Mouse (Mus musculus) MEL (cell line): ENCODE measurements around the gene Sptbn1. TPM values are rescaled to one million over a fixed set of nuclear protein-coding genes. Genes with fewer than 3 reads are reported as not detected.

ENCODE experiments used
- DNase-seq: peaks from one replicate; pipeline ENCODE4 v3.0.0; 2011; ENCODE audit warnings: low read depth, low spot score
- H3K27ac ChIP-seq: 2 replicates; pipeline ENCODE4 v1.5.1; 2012; ENCODE audit warnings: low read depth, mild to moderate bottlenecking, control low read depth, low read length, moderate library complexity; ENCODE audit not compliant: control insufficient read depth
- H3K27me3 ChIP-seq, 2 experiments: fragments of 150-350 bp in 1 of 2; sonication (generic) in 1 of 2; 2 replicates each; pipeline ENCODE4 v1.6.1; 2012; ENCODE audit warnings: low read length in 2 of 2, mild to moderate bottlenecking in 2 of 2, improper control_type of control experiment in 1 of 2, moderate library complexity in 1 of 2; ENCODE audit not compliant: insufficient read depth in 2 of 2, control insufficient read depth in 1 of 2
- H3K36me3 ChIP-seq, 2 experiments: 2 replicates each; pipeline ENCODE4 v1.6.1; 2012 to 2014; ENCODE audit warnings: low read length in 2 of 2, improper control_type of control experiment in 1 of 2, inconsistent platforms in 1 of 2, mild to moderate bottlenecking in 1 of 2; ENCODE audit not compliant: insufficient read depth in 2 of 2, control insufficient read depth in 1 of 2
- H3K4me1 ChIP-seq, 2 experiments: fragments of 150-350 bp in 1 of 2; sonication (generic) in 1 of 2; 2 replicates each; pipeline ENCODE4 v1.6.1; 2012; ENCODE audit warnings: low read length in 2 of 2, improper control_type of control experiment in 1 of 2, mild to moderate bottlenecking in 1 of 2; ENCODE audit not compliant: insufficient read depth in 2 of 2, control insufficient read depth in 1 of 2
- H3K4me3 ChIP-seq, 2 experiments: fragments of 150-350 bp in 1 of 2; sonication (generic) in 1 of 2; 2 replicates each; pipeline ENCODE4 v1.5.1; 2012; ENCODE audit warnings: low read depth in 2 of 2, low read length in 2 of 2, mild to moderate bottlenecking in 2 of 2, moderate library complexity in 2 of 2, control low read depth in 1 of 2, improper control_type of control experiment in 1 of 2; ENCODE audit not compliant: control insufficient read depth in 1 of 2, insufficient read depth in 1 of 2
- H3K79me2 ChIP-seq: 2 replicates; pipeline ENCODE4 v1.6.1; 2012; ENCODE audit warnings: mild to moderate bottlenecking, low read length, moderate library complexity; ENCODE audit not compliant: control insufficient read depth, poor library complexity, insufficient read depth
- H3K9ac ChIP-seq: 2 replicates; pipeline ENCODE4 v1.6.1; 2012; ENCODE audit warnings: low read depth, mild to moderate bottlenecking, control low read depth, low read length, moderate library complexity; ENCODE audit not compliant: control insufficient read depth, poor library complexity, severe bottlenecking
- H3K9me3 ChIP-seq: fragments of 150-350 bp; sonication (generic); replicated peaks from 2 replicates; pipeline ENCODE4 v1.6.1; 2012; ENCODE audit warnings: mild to moderate bottlenecking, low read length, improper control_type of control experiment, moderate library complexity; ENCODE audit not compliant: insufficient read depth
- CHD2 ChIP-seq: IDR thresholded peaks from 2 replicates; pipeline ENCODE4 v1.6.1; 2011; ENCODE audit warnings: low read length, improper control_type of control experiment
- E2F4 ChIP-seq: IDR thresholded peaks from 2 replicates; pipeline ENCODE4 v1.6.1; 2011; ENCODE audit warnings: low read depth, low read length, improper control_type of control experiment, borderline replicate concordance
- GABPA ChIP-seq: IDR thresholded peaks from 2 replicates; pipeline ENCODE4 v1.6.1; 2012; ENCODE audit warnings: low read depth, mild to moderate bottlenecking, inconsistent platforms, low read length, improper control_type of control experiment, moderate library complexity
- GATA1 ChIP-seq: IDR thresholded peaks from 2 replicates; pipeline ENCODE4 v1.6.1; 2011; ENCODE audit warnings: low read depth, low read length, improper control_type of control experiment
- MAFK ChIP-seq: IDR thresholded peaks from 2 replicates; pipeline ENCODE4 v1.6.1; 2011; ENCODE audit warnings: low read depth, mild to moderate bottlenecking, low read length, improper control_type of control experiment, borderline replicate concordance
- MAZ ChIP-seq: IDR thresholded peaks from 2 replicates; pipeline ENCODE4 v1.6.1; 2012; ENCODE audit warnings: low read depth, mild to moderate bottlenecking, inconsistent platforms, low read length, improper control_type of control experiment
- MEF2A ChIP-seq: IDR thresholded peaks from 2 replicates; pipeline ENCODE4 v1.6.1; 2014; ENCODE audit warnings: low read depth, mild to moderate bottlenecking, inconsistent platforms, low read length, improper control_type of control experiment; ENCODE audit not compliant: poor library complexity, insufficient replicate concordance, severe bottlenecking; ENCODE audit errors: extremely low read depth
- MXI1 ChIP-seq: IDR thresholded peaks from 2 replicates; pipeline ENCODE4 v1.6.1; 2011; ENCODE audit warnings: mild to moderate bottlenecking, low read depth, low read length, improper control_type of control experiment
- NELFE ChIP-seq: IDR thresholded peaks from 2 replicates; pipeline ENCODE4 v1.6.1; 2011; ENCODE audit warnings: low read depth, low read length, improper control_type of control experiment
- POLR2A ChIP-seq, 2 experiments: IDR thresholded peaks; 2 replicates each; pipeline ENCODE4 v1.6.1; 2011 to 2012; ENCODE audit warnings: low read length in 2 of 2, mild to moderate bottlenecking in 2 of 2, control low read depth in 1 of 2, improper control_type of control experiment in 1 of 2, low read depth in 1 of 2, moderate library complexity in 1 of 2; ENCODE audit not compliant: control insufficient read depth in 1 of 2, insufficient read depth in 1 of 2, poor library complexity in 1 of 2
- POLR2AphosphoS2 ChIP-seq: IDR thresholded peaks from 2 replicates; pipeline ENCODE4 v1.6.1; 2011; ENCODE audit warnings: low read length, improper control_type of control experiment
- POLR2AphosphoS5 ChIP-seq: IDR thresholded peaks from 2 replicates; pipeline ENCODE4 v1.6.1; 2012; ENCODE audit warnings: low read depth, borderline replicate concordance, mild to moderate bottlenecking, inconsistent platforms, low read length, moderate library complexity, mixed read lengths
- RAD21 ChIP-seq: IDR thresholded peaks from 2 replicates; pipeline ENCODE4 v1.6.1; 2011; ENCODE audit warnings: mild to moderate bottlenecking, low read depth, low read length, improper control_type of control experiment
- RCOR1 ChIP-seq: IDR thresholded peaks from 2 replicates; pipeline ENCODE4 v1.6.1; 2012; ENCODE audit warnings: low read depth, mild to moderate bottlenecking, inconsistent platforms, low read length, improper control_type of control experiment
- SIN3A ChIP-seq: IDR thresholded peaks from 2 replicates; pipeline ENCODE4 v1.6.1; 2012; ENCODE audit warnings: low read length, improper control_type of control experiment, inconsistent platforms
- SMC3 ChIP-seq: IDR thresholded peaks from 2 replicates; pipeline ENCODE4 v1.6.1; 2011; ENCODE audit warnings: low read depth, low read length, improper control_type of control experiment
- TAL1 ChIP-seq: IDR thresholded peaks from 2 replicates; pipeline ENCODE4 v1.6.1; 2012; ENCODE audit warnings: mild to moderate bottlenecking, inconsistent platforms, low read length, moderate library complexity, mixed read lengths
- UBTF ChIP-seq: IDR thresholded peaks from 2 replicates; pipeline ENCODE4 v1.6.1; 2012; ENCODE audit warnings: low read depth, mild to moderate bottlenecking, inconsistent platforms, low read length, improper control_type of control experiment, moderate library complexity, borderline replicate concordance; ENCODE audit not compliant: insufficient read depth
- USF1 ChIP-seq: IDR thresholded peaks from 2 replicates; pipeline ENCODE4 v1.6.1; 2014; ENCODE audit warnings: low read depth, mild to moderate bottlenecking, inconsistent platforms, low read length, improper control_type of control experiment, moderate library complexity
- ZC3H11A ChIP-seq: IDR thresholded peaks from 2 replicates; pipeline ENCODE4 v1.6.1; 2012; ENCODE audit warnings: low read depth, mild to moderate bottlenecking, inconsistent platforms, low read length, improper control_type of control experiment
- ZKSCAN1 ChIP-seq: IDR thresholded peaks from 2 replicates; pipeline ENCODE4 v1.6.1; 2012; ENCODE audit warnings: low read depth, mild to moderate bottlenecking, inconsistent platforms, low read length, improper control_type of control experiment, moderate library complexity
- ZMIZ1 ChIP-seq: IDR thresholded peaks from 2 replicates; pipeline ENCODE4 v1.6.1; 2012; ENCODE audit warnings: low read depth, mild to moderate bottlenecking, inconsistent platforms, low read length, improper control_type of control experiment, moderate library complexity
- polyA plus RNA-seq, 2 experiments: library from polyadenylated mRNA; stranded (reverse) in 1 of 2; unstranded in 1 of 2; fragments of >175 nt in 1 of 2; fragments of >200 nt in 1 of 2; gene quantifications; 2 replicates each; pipeline versions ENCODE4 v1.2.1 to v1.2.4; 2012; ENCODE audit warnings: low replicate concordance in 2 of 2, low read depth in 1 of 2; ENCODE audit not compliant: insufficient read length in 2 of 2, insufficient read depth in 1 of 2, missing spikeins in 1 of 2
- total RNA-seq: library from RNA; depleted of rRNA; stranded (reverse); fragments of 300-350 nt; gene quantifications from 2 replicates; pipeline ENCODE4 v1.2.3, GENCODE M21; 2012

Sptbn1 gene
- total and polyA plus RNA-seq, 3 experiments = 14.6 to 20.2 TPM; not detected in 1

DNA sequence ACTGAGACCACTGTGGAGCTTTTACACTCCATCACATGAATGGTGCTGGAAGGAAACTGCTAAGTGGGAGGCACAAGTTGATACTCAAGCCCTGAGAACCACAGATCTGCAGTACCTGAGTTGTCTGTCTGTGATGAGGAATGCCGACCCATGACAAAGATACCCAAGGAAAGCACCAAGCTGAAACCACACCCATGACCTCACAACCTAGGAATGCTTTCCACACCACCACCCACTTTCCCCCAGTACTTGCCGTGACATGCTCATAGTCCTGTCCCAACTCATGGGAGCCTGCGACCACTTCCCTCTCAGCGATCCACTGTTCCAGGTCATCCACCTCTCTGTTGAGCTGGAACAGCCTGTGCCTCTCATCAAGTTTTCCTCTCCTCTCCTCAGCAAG, 149.9 kb downstream of the Sptbn1 start:
- no peak for DNase-seq
- no peaks in the 10 kb centered on the region for H3K9me3 ChIP-seq
- H3K36me3 ChIP-seq = peaks cover 0 to 2% of the 10 kb centered on the region in 2 experiments; a peak in 1 of 4 replicates
- H3K27ac ChIP-seq = no peak overlapping the region
- no peaks in the 10 kb centered on the region for H3K79me2 ChIP-seq
- no peaks in the 10 kb centered on the region for H3K4me1 ChIP-seq
- H3K27me3 ChIP-seq = no peaks in the 10 kb centered on the region
- no peak overlapping the region for H3K4me3 ChIP-seq
- TF ChIP-seq CHD2 (no peak), NELFE (no peak), RAD21 (no peak), POLR2AphosphoS2 (no peak), ZMIZ1 (no peak), POLR2A (IDR thresholded peaks at IDR 0.05; ENCODE audit: control insufficient read depth in 1 of 2, insufficient read depth in 1 of 2, low read depth in 1 of 2, low read length in 2 of 2, poor library complexity in 1 of 2) (no peak), USF1 (no peak), POLR2AphosphoS5 (no peak), SIN3A (no peak), UBTF (no peak), MAZ (no peak), ZKSCAN1 (no peak), TAL1 (no peak), SMC3 (no peak), MAFK (no peak)
- H3K9ac ChIP-seq = no peak overlapping the region

DNA sequence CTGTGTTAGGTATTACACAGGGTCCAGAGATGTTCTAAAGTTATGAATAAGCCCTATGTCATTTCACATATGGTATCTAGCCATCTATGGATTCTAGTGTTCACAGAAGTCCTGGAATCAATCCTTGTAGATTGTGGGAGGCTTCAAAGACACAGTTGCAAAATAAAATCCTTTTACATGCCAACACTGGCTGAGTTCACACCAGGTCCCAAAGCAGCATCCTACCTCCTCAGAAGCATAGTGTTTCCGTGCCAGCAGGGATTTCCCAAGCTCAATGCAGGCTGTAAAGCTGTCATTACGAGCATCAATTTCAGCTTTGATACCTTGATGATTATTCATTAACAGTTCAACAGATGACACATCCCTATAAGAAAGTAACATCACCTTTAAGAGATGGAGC, 154.3 kb downstream of the Sptbn1 start:
- Histone ChIP-seq H3K27me3 (no peaks in the 10 kb centered on the region), H3K4me3 (no peak overlapping the region), H3K79me2 (no peaks in the 10 kb centered on the region), H3K9ac (no peak overlapping the region), H3K9me3 (no peaks in the 10 kb centered on the region), H3K4me1 (no peaks in the 10 kb centered on the region)
- DNase-seq = no peak
- TF ChIP-seq ZMIZ1 (no peak), USF1 (no peak), E2F4 (no peak), ZKSCAN1 (no peak), RAD21 (no peak), UBTF (no peak), MEF2A (no peak), SMC3 (no peak), ZC3H11A (no peak), MXI1 (no peak), RCOR1 (no peak), GATA1 (no peak), MAZ (no peak), GABPA (no peak)
- TF ChIP-seq, all 39 proteins: peak for 0
- H3K36me3 ChIP-seq = peaks cover 0 to 2% of the 10 kb centered on the region in 2 experiments; a peak in 1 of 4 replicates
- no peak overlapping the region for H3K27ac ChIP-seq
